Mouse (Mus musculus) cerebellum, postnatal 36 days (tissue): ENCODE results near the gene Klhl2.
A peak's percentile ranks its signal among the peaks of the same experiment; 100 is the strongest.

Experiments
- DNase-seq, 2 experiments: peaks; one replicate each; pipeline ENCODE4 v3.0.0; 2021 to 2022; ENCODE audit warnings: mixed read lengths in 2 of 2

The Klhl2 gene

GRCm38 (mm10) chr8:64829921-64830320, 19.9 kb downstream of the Klhl2 start:
- DNase-seq: no peak

- no peak for DNase-seq
Observed at GRCm38 (mm10) chr8:64829391-64829790, 20.4 kb downstream of the Klhl2 start.

GRCm38 (mm10) chr8:64828466-64828865, 21.4 kb downstream of the Klhl2 start:
- no peak for DNase-seq

GRCm38 (mm10) chr8:64827356-64827755, 22.5 kb downstream of the Klhl2 start:
- no peak for DNase-seq

DNA sequence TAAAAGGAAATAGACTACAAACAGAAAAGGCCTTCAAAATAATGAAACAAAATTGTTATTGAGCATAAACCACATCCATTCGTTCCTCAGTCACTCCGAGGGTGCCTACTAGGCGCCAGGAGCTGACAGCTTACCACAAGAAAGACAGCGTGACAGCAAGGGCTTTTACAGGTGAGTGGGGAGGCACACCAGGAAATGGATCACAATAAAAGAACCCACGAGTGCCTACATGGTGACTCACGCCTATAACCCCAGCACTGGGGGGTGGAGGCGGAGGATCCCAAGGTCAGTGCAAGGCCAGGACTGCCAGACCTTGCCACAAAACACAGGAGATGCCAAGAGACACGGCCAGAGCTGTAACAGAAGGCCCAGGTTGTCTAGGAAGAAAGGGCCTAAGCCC, 23.4 kb downstream of the Klhl2 start:
- DNase-seq: no peak

- peak; percentile 44 to 50 for DNase-seq
Observed at GRCm38 (mm10) chr8:64823905-64824304, 25.9 kb downstream of the Klhl2 start.

DNA sequence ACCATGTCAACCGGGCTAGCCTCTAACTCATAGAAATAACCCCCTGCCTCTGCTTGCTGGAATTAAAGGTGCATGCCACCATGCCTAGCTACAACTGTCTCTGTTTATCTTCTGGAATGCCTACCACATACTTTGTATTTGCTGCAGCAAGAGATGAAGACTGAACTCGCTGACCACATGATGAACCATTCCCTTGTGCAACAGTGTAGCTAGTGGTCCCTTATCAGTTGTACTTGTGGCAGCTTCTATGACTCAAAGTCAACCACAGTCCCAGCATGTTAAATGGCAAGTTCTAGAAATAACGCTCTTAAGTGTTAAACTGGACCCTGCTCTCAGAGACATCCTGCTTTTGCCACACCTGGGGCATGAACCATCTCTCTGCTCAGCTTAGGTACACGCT, 28.9 kb downstream of the Klhl2 start:
- no peak for DNase-seq

DNA sequence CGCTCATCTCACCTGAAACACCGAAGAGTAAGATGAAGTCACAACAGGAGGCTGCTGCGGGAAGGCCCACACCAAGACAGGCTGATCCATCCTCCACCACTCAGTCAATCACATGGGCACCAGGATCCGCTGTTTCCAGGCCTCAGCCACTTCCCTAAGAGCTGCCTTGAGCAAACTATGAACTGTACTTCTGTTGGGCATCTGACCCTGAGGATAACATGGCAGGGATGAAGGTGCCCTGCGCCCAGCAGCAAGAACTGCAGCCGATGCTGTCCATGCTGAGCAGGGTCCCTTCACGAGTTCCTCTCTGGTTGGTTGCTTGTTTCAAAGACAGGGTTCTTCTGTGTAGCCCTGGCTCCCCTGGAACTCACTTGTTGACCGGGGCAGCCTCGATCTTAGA, 38.0 kb downstream of the Klhl2 start:
- no peak for DNase-seq

- no peak for DNase-seq
Observed at GRCm38 (mm10) chr8:64811083-64811482, 38.7 kb downstream of the Klhl2 start.

DNA sequence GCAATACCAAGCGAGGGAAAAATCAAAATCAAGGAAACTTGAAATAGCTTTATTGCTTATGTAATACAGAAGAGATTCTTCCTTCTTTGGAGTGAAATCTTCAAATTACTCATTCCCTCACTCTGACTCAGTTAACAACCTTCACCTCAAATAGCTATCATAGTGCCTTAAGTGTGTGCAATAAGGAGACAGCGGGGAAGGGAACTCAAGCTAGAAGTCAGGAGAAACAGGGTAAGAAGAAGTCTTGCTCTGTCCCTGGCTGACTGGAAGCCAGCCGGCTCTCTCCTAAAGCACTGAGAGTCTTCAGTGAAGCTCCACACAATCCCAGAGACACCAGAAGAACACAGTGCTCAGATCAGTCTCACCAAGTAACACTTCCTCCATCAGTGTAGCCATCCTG, 43.3 kb downstream of the Klhl2 start:
- no peak for DNase-seq

DNA sequence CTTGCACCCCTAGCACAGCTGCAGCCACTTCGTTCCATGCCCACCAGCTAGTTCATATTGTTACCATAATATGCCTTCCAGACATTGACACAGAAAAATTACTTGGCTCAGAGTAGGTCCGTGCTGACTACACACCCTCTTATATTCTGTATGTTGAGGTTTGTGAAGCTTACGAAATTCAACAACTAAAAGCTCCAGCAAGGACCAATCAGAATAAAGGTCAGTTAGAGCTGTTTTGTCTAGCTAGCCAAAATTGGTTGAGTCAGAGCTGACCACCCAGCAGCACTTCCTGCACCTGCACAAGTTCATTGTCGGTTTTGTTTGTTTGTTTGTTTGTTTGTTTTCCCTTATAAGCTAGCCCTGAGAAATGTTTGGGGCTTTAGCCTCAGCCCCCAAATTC, 44.8 kb downstream of the Klhl2 start:
- no peak for DNase-seq

- no peak for DNase-seq
Observed at GRCm38 (mm10) chr8:64799306-64799705, 50.5 kb downstream of the Klhl2 start.

- no peak for DNase-seq
Observed at GRCm38 (mm10) chr8:64798503-64798902, 51.3 kb downstream of the Klhl2 start.

GRCm38 (mm10) chr8:64797751-64798150, 52.1 kb downstream of the Klhl2 start:
- no peak for DNase-seq

DNA sequence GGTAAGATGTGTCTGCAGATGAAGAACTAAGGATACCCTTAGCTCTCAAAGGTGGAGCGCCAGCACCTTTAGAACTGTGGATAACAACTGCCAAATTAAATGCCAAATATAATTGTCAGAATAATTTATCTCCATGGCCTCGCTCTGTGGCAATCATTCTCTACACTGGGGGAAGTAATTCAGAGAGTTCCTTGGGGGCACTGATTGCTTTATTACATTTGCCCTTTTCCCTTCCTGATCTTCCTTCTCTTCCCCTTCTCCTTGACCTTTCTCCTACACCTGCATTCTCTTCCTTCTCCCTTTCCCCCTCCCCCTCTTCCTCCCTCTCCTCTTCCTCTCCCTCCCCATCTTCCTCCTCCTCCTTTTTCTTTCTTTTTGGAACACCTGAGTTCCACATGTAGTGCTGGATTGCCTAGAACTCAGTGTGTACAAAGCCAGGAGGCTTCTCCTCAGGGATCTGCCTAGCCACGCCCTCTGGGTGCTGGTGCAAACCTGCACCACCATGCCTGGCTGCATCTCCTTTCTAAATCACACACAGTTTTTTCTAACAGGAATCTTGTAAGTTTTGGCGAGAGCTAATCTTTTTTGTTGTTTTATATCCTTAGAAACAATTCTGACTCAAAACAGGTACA, 58.5 kb downstream of the Klhl2 start:
- no peak for DNase-seq

- no peak for DNase-seq
Observed at GRCm38 (mm10) chr8:64790418-64790817, 59.4 kb downstream of the Klhl2 start.

DNA sequence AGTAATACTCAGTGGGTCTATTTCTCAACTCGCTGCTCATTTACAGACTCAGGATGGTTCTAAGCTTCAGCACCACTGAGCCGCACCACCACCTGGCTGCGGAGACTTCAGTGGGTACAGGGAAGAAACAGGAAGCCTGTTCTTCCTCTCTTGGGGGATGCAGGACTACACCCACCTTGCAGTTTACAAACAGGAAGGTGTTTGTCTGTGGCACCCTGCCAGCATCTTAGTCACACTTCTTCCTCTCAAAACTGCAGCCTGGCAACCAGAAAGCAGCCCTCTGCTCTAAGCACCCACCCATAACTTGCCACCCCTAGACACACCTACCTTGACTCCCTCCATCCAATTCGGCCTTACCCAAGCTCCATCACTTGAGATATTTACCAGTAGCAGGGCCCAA, 61.1 kb downstream of the Klhl2 start:
- peak in 1 of 2 experiments; percentile 15 for DNase-seq

GRCm38 (mm10) chr8:64786801-64787200, 63.0 kb downstream of the Klhl2 start:
- no peak for DNase-seq

DNA sequence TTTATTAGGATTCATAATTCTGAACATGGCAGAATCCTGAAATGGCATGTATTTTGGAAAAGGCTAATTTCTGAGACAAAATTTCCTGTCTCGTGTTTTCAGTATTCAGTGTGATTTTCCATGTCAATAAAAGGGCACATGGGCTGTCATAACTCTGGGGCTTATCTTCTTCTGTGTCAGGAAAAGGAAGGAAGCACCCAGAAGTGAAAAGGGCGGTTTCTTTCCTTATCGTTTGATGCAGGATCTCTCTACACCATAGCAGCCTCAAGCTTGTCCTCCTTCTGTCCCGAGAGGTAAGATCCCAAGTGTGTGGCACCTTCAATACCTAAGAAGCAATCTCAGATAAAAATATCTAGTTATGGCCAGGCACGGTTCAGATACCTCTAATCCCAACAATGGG, 65.6 kb downstream of the Klhl2 start:
- no peak for DNase-seq

DNA sequence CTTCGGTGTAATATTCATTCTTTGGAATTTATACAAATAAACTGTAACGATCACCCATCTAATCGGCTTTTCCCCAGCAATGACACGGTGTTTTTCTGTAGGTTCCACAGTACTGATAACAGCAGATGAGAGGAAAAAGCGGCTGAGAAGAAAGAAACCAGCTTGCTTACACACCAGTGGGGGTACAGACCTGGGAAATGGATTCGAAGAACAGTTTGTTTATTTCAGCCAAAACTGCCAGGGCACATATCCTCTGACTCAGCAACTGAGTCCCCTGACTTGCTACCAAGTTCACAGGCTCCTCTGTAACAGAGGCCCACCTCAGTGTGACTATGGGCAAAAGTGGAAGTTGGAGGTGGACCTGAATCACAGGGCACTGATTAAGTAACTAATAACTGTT, 67.9 kb downstream of the Klhl2 start:
- DNase-seq: no peak

- DNase-seq: no peak
Observed at GRCm38 (mm10) chr8:64777925-64778324, 71.9 kb downstream of the Klhl2 start.

- no peak for DNase-seq
Observed at GRCm38 (mm10) chr8:64774136-64774535, 75.7 kb downstream of the Klhl2 start.

DNA sequence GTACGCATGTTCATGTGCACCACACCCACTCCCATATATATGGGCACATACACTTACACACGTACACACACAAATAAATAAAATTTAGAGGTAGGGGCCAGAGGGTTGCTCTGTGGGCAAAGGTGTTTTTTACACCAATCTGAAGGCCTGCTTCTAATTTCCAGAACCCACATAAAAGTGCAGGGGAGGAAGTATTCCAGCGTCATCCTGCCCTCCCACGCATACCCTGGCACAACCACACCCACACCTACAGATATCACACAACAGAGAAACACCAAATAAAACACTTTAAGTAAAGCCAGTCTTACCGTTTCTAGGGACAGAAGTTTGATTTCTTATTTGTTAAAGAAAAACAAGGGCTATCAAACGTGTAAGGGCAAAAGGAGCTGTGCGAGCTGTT, 79.0 kb downstream of the Klhl2 start:
- DNase-seq: no peak

DNA sequence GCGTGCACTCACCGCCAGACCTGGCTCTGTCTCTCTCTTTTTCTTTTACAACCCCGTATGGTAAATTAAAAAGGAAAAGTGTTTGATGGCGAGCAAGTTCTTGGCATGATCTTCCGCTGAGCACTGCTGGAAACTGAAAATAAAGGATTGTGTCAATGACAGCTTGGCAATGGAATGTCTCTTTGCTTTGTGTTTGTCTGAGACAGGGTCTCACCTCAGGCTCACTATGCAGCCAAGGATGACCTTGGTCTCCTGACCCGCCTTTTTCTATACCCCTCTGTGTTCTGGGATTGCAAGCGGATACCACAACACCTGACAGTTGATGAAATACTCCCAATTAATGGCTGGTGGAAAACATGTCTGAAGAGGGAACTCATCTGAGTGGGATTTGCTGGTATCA, 80.2 kb downstream of the Klhl2 start:
- no peak for DNase-seq

DNA sequence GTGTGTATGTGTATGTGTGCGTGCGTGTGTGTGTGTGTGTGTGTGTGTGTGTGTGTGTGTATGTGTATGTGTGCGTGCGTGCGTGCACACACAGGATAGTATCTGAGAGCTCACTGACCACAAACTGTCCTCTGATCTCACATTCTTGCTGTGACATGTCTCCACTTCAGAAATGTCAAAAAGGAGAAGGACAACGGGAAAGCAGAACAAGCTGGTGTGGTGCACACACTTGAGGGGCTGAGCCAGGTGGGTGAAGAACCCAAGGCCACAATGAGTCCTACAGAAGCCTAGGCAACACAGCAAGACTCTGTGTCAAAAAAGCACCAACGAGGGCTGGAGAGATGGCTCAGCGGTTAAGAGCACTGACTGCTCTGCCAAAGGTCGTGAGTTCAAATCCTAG, 81.2 kb downstream of the Klhl2 start:
- DNase-seq: no peak

DNA sequence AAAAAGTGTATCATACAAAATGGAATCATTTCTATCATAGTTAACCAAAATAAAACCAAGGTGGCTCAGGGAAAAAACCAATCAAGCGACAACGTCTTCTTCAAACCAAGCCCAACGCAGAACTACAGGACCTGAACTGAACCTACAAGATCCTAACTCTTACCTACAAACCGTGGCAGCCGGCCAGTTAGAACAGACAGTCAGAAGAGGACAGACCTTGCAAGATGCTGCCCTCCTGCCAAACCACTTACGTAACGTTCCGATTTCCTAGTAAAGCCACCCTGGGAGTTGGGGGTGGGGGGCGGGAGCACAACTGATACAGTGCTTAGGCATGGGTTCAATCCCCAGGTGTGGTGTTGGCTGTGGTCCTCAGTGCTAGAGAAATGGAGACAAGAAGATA, 82.8 kb downstream of the Klhl2 start:
- DNase-seq: peak; percentile 41 to 54
